Mouse (Mus musculus): ENCODE results near the gene Actrt1. TPM values are rescaled to one million over a fixed set of nuclear protein-coding genes. Genes with fewer than 3 reads are reported as not detected.

The Actrt1 gene
- polyA plus RNA-seq (2012; rRNA removed), result not detected in 2 replicates

- Histone ChIP-seq H3K27me3 (ENCODE audit: control insufficient read depth, insufficient read depth, low read length) (no peaks in the 10 kb centered on the region), H3K27ac (ENCODE audit: insufficient read depth, low read depth, low read length) (no peak within 1 kb of the TSS), H3K36me3 (ENCODE audit: control insufficient read depth, insufficient read depth, low read length) (no peaks in the 10 kb centered on the region), H3K4me3 (ENCODE audit: low read depth, low read length) (no peak within 1 kb of the TSS), H3K4me1 (ENCODE audit: control insufficient read depth, insufficient read depth, insufficient read length, low read length) (no peaks in the 10 kb centered on the region)
- TF ChIP-seq CTCF (IDR thresholded peaks at IDR 0.05; ENCODE audit: extremely low read depth, insufficient read length, insufficient replicate concordance, low read depth, low read length), result no peak
- TF ChIP-seq POLR2A (IDR thresholded peaks at IDR 0.05; ENCODE audit: low read depth, low read length), result no peak
Observed at GRCm38 (mm10) chrX:46328707-46329106, at the start of gene Actrt1. Gene Actrt1, plus strand, starts transcription at chrX:46329007.

- H3K4me3 ChIP-seq (ENCODE audit: low read depth, low read length), result no peak overlapping the region
- no peak for TF ChIP-seq CTCF (IDR thresholded peaks at IDR 0.05; ENCODE audit: extremely low read depth, insufficient read length, insufficient replicate concordance, low read depth, low read length)
- no peak for TF ChIP-seq POLR2A (IDR thresholded peaks at IDR 0.05; ENCODE audit: low read depth, low read length)
- no peaks in the 10 kb centered on the region for H3K4me1 ChIP-seq (ENCODE audit: control insufficient read depth, insufficient read depth, insufficient read length, low read length)
- 38% methylated on average over 1 of the region's 1 CpGs for WGBS
- H3K27me3 ChIP-seq (ENCODE audit: control insufficient read depth, insufficient read depth, low read length), result no peaks in the 10 kb centered on the region
- H3K36me3 ChIP-seq (ENCODE audit: control insufficient read depth, insufficient read depth, low read length), result no peaks in the 10 kb centered on the region
- H3K27ac ChIP-seq (ENCODE audit: insufficient read depth, low read depth, low read length), result no peak overlapping the region
Observed at GRCm38 (mm10) chrX:46331463-46332115, 2.8 kb downstream of the Actrt1 start.

Data from small intestine, adult 2 months (tissue).